In the genomic region with DNA sequence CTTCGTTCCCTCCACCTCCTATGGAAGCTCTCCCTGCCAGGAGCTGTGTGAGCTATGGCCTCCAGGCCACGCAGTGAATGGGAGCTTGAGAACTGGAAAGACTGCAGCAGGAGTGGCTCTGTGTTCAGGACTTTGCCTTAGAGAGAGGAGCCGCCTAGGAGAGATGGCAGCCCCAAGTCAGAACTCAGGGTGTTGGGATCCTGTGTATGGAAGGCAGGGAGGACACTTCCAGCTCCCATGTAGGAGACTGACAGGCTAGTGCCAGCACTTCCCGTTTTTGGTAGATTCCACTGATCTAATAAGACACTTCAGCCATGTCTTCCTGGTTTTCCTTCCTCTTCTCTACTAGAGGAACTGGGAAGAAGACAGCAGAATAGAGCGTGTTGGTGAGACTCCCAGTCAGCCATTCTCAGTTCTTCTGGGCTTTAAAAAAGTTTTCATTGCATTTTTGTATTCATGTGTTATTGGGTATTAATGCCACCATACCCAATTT, we compare ENCODE assay signal across 10 mouse cellular contexts. TPM values are rescaled to one million over a fixed set of nuclear protein-coding genes. Genes with fewer than 3 reads are reported as not detected.
DNase-seq lines count a peak whose midpoint lies in the region; ATAC-seq and TF ChIP-seq lines count a peak whose summit lies in the region.
"Had no signal": no experiment of that assay in that cellular context is flagged by ENCODE, and none has a peak within 500 bp of the region (broad histone marks: within the 10 kb centered on the region; RNA-seq: fewer than 3 reads in every experiment).

No protein-coding gene starts in this region.

- no peak overlapping the region for H3K4me2 ChIP-seq in hindbrain, embryonic 12.5 days (replicated peaks)
- H3K4me2 ChIP-seq in hindbrain, embryonic 11.5 days (replicated peaks; ENCODE audit: low read depth, low read length), result no peak overlapping the region
- H3K4me2 ChIP-seq in stomach, embryonic 15.5 days, result no peak overlapping the region
- no peak overlapping the region for H3K4me2 ChIP-seq in stomach, postnatal 0 days (replicated peaks; ENCODE audit: low read depth)
- H3K4me2 ChIP-seq in neural tube, embryonic 15.5 days, result peak overlapping the region; percentile 29

- H3K9me3 ChIP-seq in hindbrain, embryonic 12.5 days (replicated peaks), result no peaks in the 10 kb centered on the region
- H3K9me3 ChIP-seq in hindbrain, embryonic 11.5 days (ENCODE audit: control insufficient read depth, low read length), result no peaks in the 10 kb centered on the region
- H3K9me3 ChIP-seq in stomach, embryonic 15.5 days, result no peaks in the 10 kb centered on the region
- H3K9me3 ChIP-seq in stomach, postnatal 0 days (ENCODE audit: control insufficient read depth, low read length), result no peaks in the 10 kb centered on the region
- no peaks in the 10 kb centered on the region for H3K9me3 ChIP-seq in neural tube, embryonic 15.5 days (replicated peaks)
- H3K9me3 ChIP-seq: midbrain, embryonic 10.5 days had no signal

- no peak for TF ChIP-seq CTCF in stomach, postnatal 0 days (IDR thresholded peaks at IDR 0.05; ENCODE audit: low read depth)

- H3K27me3 ChIP-seq in hindbrain, embryonic 12.5 days, result no peaks in the 10 kb centered on the region
- no peaks in the 10 kb centered on the region for H3K27me3 ChIP-seq in hindbrain, embryonic 11.5 days (ENCODE audit: control insufficient read depth, insufficient read depth, low read length)
- no peaks in the 10 kb centered on the region for H3K27me3 ChIP-seq in stomach, embryonic 15.5 days (replicated peaks)
- H3K27me3 ChIP-seq in stomach, postnatal 0 days (ENCODE audit: control insufficient read depth, insufficient read depth, low read length), result no peaks in the 10 kb centered on the region
- no peaks in the 10 kb centered on the region for H3K27me3 ChIP-seq in neural tube, embryonic 15.5 days (replicated peaks)

- H3K27ac ChIP-seq in hindbrain, embryonic 12.5 days, result no peak overlapping the region
- H3K27ac ChIP-seq in hindbrain, embryonic 11.5 days (ENCODE audit: low read depth, low read length), result no peak overlapping the region
- H3K27ac ChIP-seq in stomach, embryonic 15.5 days, result peak overlapping the region; percentile 11; the same call in 1 of the 2 replicates
- H3K27ac ChIP-seq in stomach, postnatal 0 days (replicated peaks), result no peak overlapping the region
- H3K27ac ChIP-seq in neural tube, embryonic 15.5 days (replicated peaks), result 0 out of 2 replicates have a peak overlapping the region, but pooled peaks have one; percentile 23
- H3K27ac ChIP-seq: midbrain, embryonic 10.5 days had no signal

- H3K36me3 ChIP-seq in hindbrain, embryonic 12.5 days, result peaks cover 29% of the 10 kb centered on the region
- H3K36me3 ChIP-seq in hindbrain, embryonic 11.5 days (ENCODE audit: control insufficient read depth, insufficient read depth, low read length), result peaks cover 5% of the 10 kb centered on the region; the same call in 1 of the 2 replicates
- H3K36me3 ChIP-seq in stomach, embryonic 15.5 days, result peaks cover 18% of the 10 kb centered on the region; the same call in 1 of the 2 replicates
- H3K36me3 ChIP-seq in stomach, postnatal 0 days (ENCODE audit: control insufficient read depth, insufficient read depth, low read length), result peaks cover 10% of the 10 kb centered on the region
- H3K36me3 ChIP-seq in neural tube, embryonic 15.5 days, result peaks cover 26% of the 10 kb centered on the region

- WGBS in hindbrain, embryonic 12.5 days, result 67% methylated on average over 5 of the region's 5 CpGs
- 71% methylated on average over 5 of the region's 5 CpGs for WGBS in hindbrain, embryonic 11.5 days
- WGBS in stomach, embryonic 15.5 days, result 66% methylated on average over 5 of the region's 5 CpGs
- 54% methylated on average over 5 of the region's 5 CpGs for WGBS in stomach, postnatal 0 days
- 71% methylated on average over 5 of the region's 5 CpGs for WGBS in neural tube, embryonic 15.5 days

- DNase-seq in cerebellum, adult 8-10 months, result peak; percentile 26
- no peak for DNase-seq in cerebellum, adult 11-12 months
- DNase-seq in hindbrain, embryonic 11.5 days (ENCODE audit: low spot score), result no peak
- DNase-seq in stomach, postnatal 0 days (ENCODE audit: low spot score), result no peak
- DNase-seq in gastrocnemius, postnatal 10 days, result no peak

- no peak overlapping the region for H3K4me3 ChIP-seq in hindbrain, embryonic 12.5 days
- H3K4me3 ChIP-seq in hindbrain, embryonic 11.5 days (ENCODE audit: low read depth, low read length), result no peak overlapping the region
- no peak overlapping the region for H3K4me3 ChIP-seq in stomach, embryonic 15.5 days (replicated peaks)
- H3K4me3 ChIP-seq in stomach, postnatal 0 days (ENCODE audit: low read depth, low read length), result no peak overlapping the region
- H3K4me3 ChIP-seq in neural tube, embryonic 15.5 days (replicated peaks), result no peak overlapping the region

- H3K4me1 ChIP-seq in hindbrain, embryonic 12.5 days, result peaks cover 51% of the 10 kb centered on the region
- peaks cover 19% of the 10 kb centered on the region for H3K4me1 ChIP-seq in hindbrain, embryonic 11.5 days (replicated peaks; ENCODE audit: control insufficient read depth, insufficient read depth, low read length)
- peaks cover 45% of the 10 kb centered on the region for H3K4me1 ChIP-seq in stomach, embryonic 15.5 days
- H3K4me1 ChIP-seq in stomach, postnatal 0 days (replicated peaks; ENCODE audit: control insufficient read depth, insufficient read depth), result peaks cover 14% of the 10 kb centered on the region
- H3K4me1 ChIP-seq in neural tube, embryonic 15.5 days, result peaks cover 68% of the 10 kb centered on the region

- H3K9ac ChIP-seq in hindbrain, embryonic 12.5 days, result 0 out of 2 replicates have a peak overlapping the region, but pooled peaks have one; percentile 33
- no peak overlapping the region for H3K9ac ChIP-seq in hindbrain, embryonic 11.5 days (ENCODE audit: low read depth, low read length)
- H3K9ac ChIP-seq in stomach, embryonic 15.5 days, result no peak overlapping the region
- no peak overlapping the region for H3K9ac ChIP-seq in stomach, postnatal 0 days (ENCODE audit: low read length)
- no peak overlapping the region; the same call in 1 of the 2 replicates for H3K9ac ChIP-seq in neural tube, embryonic 15.5 days (replicated peaks)

- no peak for TF ChIP-seq EP300 in stomach, postnatal 0 days (optimal IDR thresholded peaks at IDR 0.05)

- ATAC-seq in hindbrain, embryonic 12.5 days (ENCODE audit: low FRiP score), result no peak
- no peak for ATAC-seq in hindbrain, embryonic 11.5 days (ENCODE audit: low FRiP score)
- ATAC-seq in stomach, embryonic 15.5 days (ENCODE audit: insufficient read depth, low FRiP score, low read depth), result no peak
- ATAC-seq in stomach, postnatal 0 days (ENCODE audit: low FRiP score, low TSS enrichment), result no peak
- ATAC-seq in neural tube, embryonic 15.5 days (ENCODE audit: low FRiP score), result no peak
- ATAC-seq: inflammation-experienced regulatory T-cells, adult 6 months had no signal

RNA-seq across cellular contexts. Expression of gene Fkrp, which starts 3.8 kb away (rescaled TPM):
- 38.7 and 39.1 TPM in 2 replicates for polyA plus RNA-seq in hindbrain, embryonic 12.5 days (2016; fragmentation: Nextera tagmentation; extraction: Ambion mirVana)
- 21.9 and 22.7 TPM in 2 replicates for polyA plus RNA-seq in hindbrain, embryonic 11.5 days (2014; fragmentation: Nextera tagmentation; extraction: Ambion mirVana)
- polyA plus RNA-seq in stomach, embryonic 15.5 days (2015; fragmentation: Nextera tagmentation; extraction: Ambion mirVana), result 28.4 and 29.1 TPM in 2 replicates
- 14.2 and 14.5 TPM in 2 replicates for polyA plus RNA-seq in stomach, postnatal 0 days (2015; fragmentation: Nextera tagmentation; extraction: Ambion mirVana)
- polyA plus RNA-seq in neural tube, embryonic 15.5 days (2015; fragmentation: Nextera tagmentation; extraction: Ambion mirVana), result 48.4 and 50.4 TPM in 2 replicates
- 10 to 100 TPM; 23.2 to 23.3 TPM for total RNA-seq in gastrocnemius, postnatal 10 days (2021)

RNA-seq across cellular contexts. Expression of gene Strn4, which starts 4.6 kb away (rescaled TPM):
- 180 and 183 TPM in 2 replicates for polyA plus RNA-seq in hindbrain, embryonic 12.5 days (2016; fragmentation: Nextera tagmentation; extraction: Ambion mirVana)
- polyA plus RNA-seq in hindbrain, embryonic 11.5 days (2014; fragmentation: Nextera tagmentation; extraction: Ambion mirVana), result 112 and 130 TPM in 2 replicates
- 87.2 and 89.4 TPM in 2 replicates for polyA plus RNA-seq in stomach, embryonic 15.5 days (2015; fragmentation: Nextera tagmentation; extraction: Ambion mirVana)
- polyA plus RNA-seq in stomach, postnatal 0 days (2015; fragmentation: Nextera tagmentation; extraction: Ambion mirVana), result 45.1 and 45.2 TPM in 2 replicates
- polyA plus RNA-seq in neural tube, embryonic 15.5 days (2015; fragmentation: Nextera tagmentation; extraction: Ambion mirVana), result 139 and 156 TPM in 2 replicates
- 10 to 100 TPM; 42.3 to 46.1 TPM for total RNA-seq in gastrocnemius, postnatal 10 days (2021)

RNA-seq across cellular contexts. Expression of gene Prkd2, which starts 22.4 kb away (rescaled TPM):
- 8.8 and 9.3 TPM in 2 replicates for polyA plus RNA-seq in hindbrain, embryonic 12.5 days (2016; fragmentation: Nextera tagmentation; extraction: Ambion mirVana)
- polyA plus RNA-seq in hindbrain, embryonic 11.5 days (2014; fragmentation: Nextera tagmentation; extraction: Ambion mirVana), result 8.8 and 9.4 TPM in 2 replicates
- 11.6 and 12.2 TPM in 2 replicates for polyA plus RNA-seq in stomach, embryonic 15.5 days (2015; fragmentation: Nextera tagmentation; extraction: Ambion mirVana)
- 7.5 and 8.8 TPM in 2 replicates for polyA plus RNA-seq in stomach, postnatal 0 days (2015; fragmentation: Nextera tagmentation; extraction: Ambion mirVana)
- 5.0 and 8.4 TPM in 2 replicates for polyA plus RNA-seq in neural tube, embryonic 15.5 days (2015; fragmentation: Nextera tagmentation; extraction: Ambion mirVana)
- total RNA-seq in gastrocnemius, postnatal 10 days (2021), result 10 to 100 TPM in 1 of 2 experiments, 1 to 10 TPM in 1; 9.8 to 14.0 TPM

RNA-seq across cellular contexts. Expression of gene Slc1a5, which starts 39.2 kb away (rescaled TPM):
- 20.2 and 20.5 TPM in 2 replicates for polyA plus RNA-seq in hindbrain, embryonic 12.5 days (2016; fragmentation: Nextera tagmentation; extraction: Ambion mirVana)
- 15.0 and 15.1 TPM in 2 replicates for polyA plus RNA-seq in hindbrain, embryonic 11.5 days (2014; fragmentation: Nextera tagmentation; extraction: Ambion mirVana)
- polyA plus RNA-seq in stomach, embryonic 15.5 days (2015; fragmentation: Nextera tagmentation; extraction: Ambion mirVana), result 64.2 and 66.3 TPM in 2 replicates
- 48.6 and 53.5 TPM in 2 replicates for polyA plus RNA-seq in stomach, postnatal 0 days (2015; fragmentation: Nextera tagmentation; extraction: Ambion mirVana)
- 8.7 and 20.5 TPM in 2 replicates for polyA plus RNA-seq in neural tube, embryonic 15.5 days (2015; fragmentation: Nextera tagmentation; extraction: Ambion mirVana)
- 10 to 100 TPM; 32.5 to 34.9 TPM for total RNA-seq in gastrocnemius, postnatal 10 days (2021)

RNA-seq across cellular contexts. Expression of gene Dact3, which starts 54.8 kb away (rescaled TPM):
- 9.0 and 10.4 TPM in 2 replicates for polyA plus RNA-seq in hindbrain, embryonic 12.5 days (2016; fragmentation: Nextera tagmentation; extraction: Ambion mirVana)
- polyA plus RNA-seq in hindbrain, embryonic 11.5 days (2014; fragmentation: Nextera tagmentation; extraction: Ambion mirVana), result 7.6 and 8.0 TPM in 2 replicates
- polyA plus RNA-seq in stomach, embryonic 15.5 days (2015; fragmentation: Nextera tagmentation; extraction: Ambion mirVana), result 3.9 and 4.6 TPM in 2 replicates
- 3.5 and 5.1 TPM in 2 replicates for polyA plus RNA-seq in stomach, postnatal 0 days (2015; fragmentation: Nextera tagmentation; extraction: Ambion mirVana)
- 3.7 and 4.8 TPM in 2 replicates for polyA plus RNA-seq in neural tube, embryonic 15.5 days (2015; fragmentation: Nextera tagmentation; extraction: Ambion mirVana)
- total RNA-seq in gastrocnemius, postnatal 10 days (2021), result 10 to 100 TPM in 1 of 2 experiments, 1 to 10 TPM in 1; 9.5 to 10.9 TPM
- polyA plus RNA-seq: inflammation-experienced regulatory T-cells, adult 6 months had no signal

Comparison
In these comparisons a context has a peak if more than half of its experiments do, and no peak if none do; other contexts are left out.
1. H3K27ac ChIP-seq: peak in stomach, embryonic 15.5 days (single experiment) and neural tube, embryonic 15.5 days (single experiment); none in hindbrain, embryonic 12.5 days (single experiment), hindbrain, embryonic 11.5 days (single experiment) and stomach, postnatal 0 days (single experiment).